Mouse (Mus musculus) cerebellum, postnatal 4 days (tissue): ENCODE data around the gene Chrdl2.
"Not testable (repeated sequence)": the region's sequence is repeated elsewhere in the genome, so short reads cannot be mapped to it uniquely, and the experiment has no call there.

ENCODE experiments used
- DNase-seq, 2 experiments: peaks; one replicate each; pipeline ENCODE4 v3.0.0; 2022; ENCODE audit warnings: low spot score in 2 of 2, mixed read lengths in 1 of 2

Gene Chrdl2

GRCm38 (mm10) chr7:100036050-100036449, 30.1 kb downstream of the Chrdl2 start:
- DNase-seq = peak in 1 of 2 experiments; percentile 66

GRCm38 (mm10) chr7:100036495-100036894, 30.5 kb downstream of the Chrdl2 start:
- peak in 1 of 2 experiments; percentile 51 for DNase-seq

GRCm38 (mm10) chr7:100042120-100042519, 36.1 kb downstream of the Chrdl2 start:
- DNase-seq = no peak

- DNase-seq = no peak
These were observed 37.1 kb downstream of the Chrdl2 start for GRCm38 (mm10) chr7:100043096-100043495.

- DNase-seq = no peak
These were observed 37.6 kb downstream of the Chrdl2 start for GRCm38 (mm10) chr7:100043605-100044031.

- no peak for DNase-seq
These were observed 40.5 kb downstream of the Chrdl2 start for GRCm38 (mm10) chr7:100046486-100046885.

GRCm38 (mm10) chr7:100051904-100052303, 45.9 kb downstream of the Chrdl2 start:
- no peak for DNase-seq

- DNase-seq = not testable (repeated sequence)
These were observed 47.0 kb downstream of the Chrdl2 start for GRCm38 (mm10) chr7:100052991-100053390.

GRCm38 (mm10) chr7:100073959-100074358, 68.0 kb downstream of the Chrdl2 start:
- DNase-seq = peak in 1 of 2 experiments; percentile 21

GRCm38 (mm10) chr7:100076296-100076695, 70.3 kb downstream of the Chrdl2 start:
- DNase-seq = no peak

GRCm38 (mm10) chr7:100077071-100077470, 71.1 kb downstream of the Chrdl2 start:
- no peak for DNase-seq

- no peak for DNase-seq
These were observed 74.3 kb downstream of the Chrdl2 start for GRCm38 (mm10) chr7:100080087-100080781.

- DNase-seq = no peak
These were observed 76.9 kb downstream of the Chrdl2 start for GRCm38 (mm10) chr7:100082836-100083235.

- no peak for DNase-seq
These were observed 77.8 kb downstream of the Chrdl2 start for GRCm38 (mm10) chr7:100083812-100084211.
